Mouse (Mus musculus) kidney, postnatal 4 days (tissue): ENCODE data around the gene Dirc2.

Experiments used
- DNase-seq, 2 experiments: peaks; one replicate each; pipeline ENCODE4 v3.0.0; 2021; ENCODE audit warnings: mixed read lengths in 2 of 2

Gene Dirc2

DNA sequence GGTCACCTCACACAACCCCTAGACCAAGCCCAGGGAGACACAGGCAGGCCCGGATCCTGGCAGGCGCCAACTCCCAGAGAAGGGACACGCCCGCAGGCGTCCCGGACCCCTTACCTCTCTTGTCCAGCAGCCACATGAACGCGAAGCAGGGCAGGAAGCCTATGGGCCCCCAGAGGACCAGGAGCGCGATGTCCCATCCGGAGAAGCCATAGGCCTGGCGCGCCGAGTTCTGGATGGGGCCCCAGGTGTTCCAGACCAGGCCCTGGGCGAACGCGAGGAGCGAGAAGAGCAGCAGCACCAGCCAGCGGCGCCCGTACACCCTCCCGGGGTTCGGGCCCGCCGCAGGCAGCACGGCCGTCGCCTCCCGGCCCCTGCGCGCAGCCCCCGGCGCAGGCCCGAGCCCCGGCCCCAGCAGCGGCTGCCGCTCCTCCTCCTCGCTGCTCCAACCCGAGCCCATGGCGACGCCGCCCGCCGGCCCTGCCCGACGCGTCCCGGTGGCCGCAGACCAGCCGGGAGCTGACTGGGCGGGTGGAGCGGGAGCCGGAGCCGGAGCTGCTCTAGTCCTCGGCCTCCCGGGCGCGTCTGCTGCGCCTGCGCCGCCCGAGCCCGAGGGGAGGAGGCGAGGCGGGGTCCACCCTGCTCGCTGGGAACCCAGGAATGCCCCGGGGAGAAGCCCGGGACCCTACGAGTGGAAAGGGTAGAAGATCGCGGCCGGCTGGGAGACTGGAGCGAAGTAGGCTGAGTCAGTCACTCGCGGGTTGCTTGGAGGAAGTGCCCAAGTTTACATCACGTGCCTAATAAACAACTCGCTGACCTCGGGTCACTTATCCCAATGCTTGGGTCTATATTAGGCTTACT lies at the start of gene Dirc2:
TSS of gene Dirc2 (minus strand) at position 572 of the 858 bp plus-strand sequence.
- DNase-seq, result peak; percentile 80 to 88

DNA sequence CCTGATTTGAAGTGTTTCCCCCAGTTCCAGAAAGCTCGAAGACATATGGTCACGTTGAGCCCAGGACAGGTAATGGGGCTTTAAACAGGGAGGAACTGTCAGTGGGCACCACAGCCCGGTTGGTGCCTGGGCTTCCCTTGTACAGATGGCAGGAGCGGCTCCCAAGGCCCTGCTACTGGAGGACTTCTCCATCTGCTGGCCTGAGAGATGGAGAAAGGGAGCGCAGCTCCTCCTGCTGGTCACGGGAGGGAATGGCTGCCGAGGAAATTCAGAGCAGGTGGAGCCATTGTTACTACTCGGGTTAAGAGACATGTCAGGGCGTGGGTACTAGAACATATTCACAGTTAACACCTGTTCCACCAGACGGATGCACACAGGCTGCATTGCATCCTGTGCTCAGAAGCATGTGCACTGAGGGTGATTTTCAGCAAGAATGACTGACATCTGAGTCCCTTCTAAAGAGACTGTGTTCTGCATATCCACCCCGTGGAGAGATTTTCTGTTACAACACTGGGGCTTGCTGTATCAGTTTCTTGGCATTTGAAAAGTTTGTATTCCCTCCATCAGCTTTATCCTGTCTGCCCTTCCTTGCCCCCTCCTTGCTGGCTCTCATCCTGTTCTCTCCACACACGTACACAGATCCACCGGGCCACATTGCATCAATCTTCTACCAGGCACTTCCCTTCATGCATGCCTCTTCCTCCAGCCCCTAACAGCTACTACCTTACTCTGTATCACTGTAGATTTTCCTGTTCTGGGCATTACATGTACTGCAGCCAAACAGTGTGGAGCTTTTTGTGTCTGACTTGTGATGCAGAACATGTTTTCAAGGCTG lies 48.3 kb upstream of the Dirc2 start:
- DNase-seq, result peak; percentile 86 to 88

DNA sequence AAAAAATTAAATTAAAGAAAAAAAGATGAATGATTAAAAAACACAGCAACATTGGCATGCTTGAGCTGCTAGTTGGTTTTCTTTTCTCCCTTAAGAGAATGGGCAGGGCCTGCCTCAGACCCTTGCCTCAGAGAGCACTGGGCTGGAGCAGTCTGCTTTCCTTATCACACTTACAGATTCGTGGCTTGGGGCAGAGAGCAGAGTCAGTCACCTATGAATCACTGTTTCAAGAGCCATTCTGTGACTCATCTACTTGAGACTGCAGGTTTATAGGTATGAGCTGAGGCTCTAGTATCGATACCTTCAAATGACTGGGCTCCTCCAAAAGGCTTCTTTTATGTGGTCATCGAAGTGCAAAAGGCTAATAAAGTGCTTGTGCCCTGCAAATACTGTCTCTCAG lies 44.0 kb upstream of the Dirc2 start:
- no peak for DNase-seq

DNA sequence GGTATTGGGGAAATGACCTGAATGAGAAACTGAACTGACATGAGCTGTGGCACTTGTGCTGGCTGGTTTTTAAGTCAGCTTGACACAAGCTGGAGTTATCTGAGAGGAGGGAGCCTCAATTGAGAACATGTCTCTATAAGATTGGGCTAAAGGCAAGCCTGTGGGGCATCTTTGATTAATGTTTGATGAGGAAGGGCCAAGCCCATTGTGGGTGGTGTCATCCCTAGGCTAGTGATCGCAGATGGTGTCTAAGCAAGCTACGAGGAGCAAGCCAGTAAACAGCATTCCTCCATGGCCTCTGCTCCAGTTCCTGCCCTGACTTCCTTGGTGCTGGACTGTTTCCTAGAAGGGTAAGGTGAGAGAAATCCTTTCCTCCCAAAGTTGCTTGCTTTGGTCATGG lies 39.7 kb upstream of the Dirc2 start:
- no peak for DNase-seq

GRCm38 (mm10) chr16:35807663-35807992 lies 38.5 kb upstream of the Dirc2 start:
- DNase-seq, result no peak

DNA sequence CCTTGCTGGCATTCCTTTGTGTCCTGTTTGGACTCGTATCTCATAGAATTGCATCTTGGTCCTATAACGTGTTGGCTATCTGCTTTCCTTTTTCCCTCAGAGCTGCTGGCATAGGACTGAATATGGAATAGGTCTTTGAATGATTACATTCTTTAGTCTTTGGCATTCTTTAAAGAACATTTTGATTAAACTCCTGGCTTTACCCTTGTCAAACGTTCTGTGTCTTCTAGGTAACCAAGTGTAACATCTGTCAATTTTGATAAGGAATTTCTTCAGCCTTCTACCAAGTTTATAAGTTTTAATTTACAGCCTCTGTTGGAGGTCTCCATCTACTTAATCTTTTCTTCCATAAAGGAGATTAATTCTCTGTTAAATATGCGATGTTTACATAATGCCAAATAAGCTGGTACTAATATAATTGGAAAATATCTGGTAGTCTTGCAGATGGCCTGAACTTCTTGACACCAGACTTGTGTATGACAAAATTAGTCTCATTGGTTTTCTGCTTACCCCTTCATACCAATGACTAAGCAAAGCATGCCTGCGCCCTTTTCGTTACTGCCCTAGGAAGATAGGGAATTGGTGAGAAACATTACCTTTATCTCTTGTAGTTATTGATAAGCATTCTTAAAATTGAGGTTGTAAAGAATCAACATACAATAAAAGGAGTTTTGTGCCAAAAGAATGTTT lies 38.0 kb upstream of the Dirc2 start:
- DNase-seq, result no peak

GRCm38 (mm10) chr16:35803723-35804122 lies 34.6 kb upstream of the Dirc2 start:
- DNase-seq, result no peak

- DNase-seq, result no peak
Measured at GRCm38 (mm10) chr16:35802163-35802562, 33.0 kb upstream of the Dirc2 start.

- DNase-seq, result no peak
Measured at GRCm38 (mm10) chr16:35791962-35792521, 22.9 kb upstream of the Dirc2 start.

GRCm38 (mm10) chr16:35788330-35788729 lies 19.2 kb upstream of the Dirc2 start:
- DNase-seq, result no peak

DNA sequence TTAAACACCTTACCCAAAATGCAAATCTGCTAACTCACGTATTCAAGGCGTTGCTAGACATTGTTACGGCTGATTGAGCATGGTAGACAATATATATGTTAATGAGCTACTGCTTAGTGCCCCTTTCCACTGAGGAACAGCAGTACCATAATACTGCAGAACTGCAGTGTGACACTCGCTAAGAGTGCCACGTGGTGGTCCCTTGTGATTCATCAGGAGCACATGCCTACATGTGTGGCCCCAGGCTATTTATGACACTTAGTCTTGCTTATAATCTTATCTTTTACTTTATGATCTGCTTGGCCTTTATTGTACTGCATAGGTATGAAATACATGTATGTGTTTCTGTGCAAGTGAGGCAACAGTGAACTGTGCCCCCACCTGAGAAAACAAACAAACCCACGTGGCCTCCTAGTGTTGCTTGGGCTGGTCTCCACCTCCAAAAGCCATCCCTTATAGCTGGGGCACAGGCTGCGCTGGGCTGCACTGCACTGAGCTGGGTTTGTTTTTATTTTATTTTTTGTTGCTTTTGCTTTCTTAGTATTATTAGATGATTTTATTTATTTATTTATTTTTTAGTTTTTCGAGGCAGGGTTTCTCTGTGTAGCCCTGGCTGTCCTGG lies 18.5 kb upstream of the Dirc2 start:
- no peak for DNase-seq

DNA sequence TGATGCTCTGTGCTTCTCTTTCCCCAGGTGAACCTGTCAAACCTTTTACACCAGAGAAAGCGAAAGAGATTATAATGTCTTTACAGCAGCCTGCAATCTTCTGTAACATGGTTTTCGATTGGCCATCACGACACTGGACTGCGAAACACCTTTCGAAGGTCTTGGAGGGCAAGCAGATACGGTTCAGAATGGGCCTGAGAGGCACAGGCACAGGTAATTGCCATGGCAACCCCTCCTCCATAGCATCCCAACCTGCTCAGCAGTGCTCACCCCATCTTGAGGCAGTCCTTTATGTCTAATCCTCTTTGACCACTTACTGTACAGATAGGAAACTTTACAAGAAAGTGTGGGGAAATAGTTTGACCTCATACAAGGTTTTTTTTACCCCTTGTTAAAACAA lies 18.0 kb upstream of the Dirc2 start:
- DNase-seq, result no peak

GRCm38 (mm10) chr16:35784134-35784725 lies 15.1 kb upstream of the Dirc2 start:
- no peak for DNase-seq

DNA sequence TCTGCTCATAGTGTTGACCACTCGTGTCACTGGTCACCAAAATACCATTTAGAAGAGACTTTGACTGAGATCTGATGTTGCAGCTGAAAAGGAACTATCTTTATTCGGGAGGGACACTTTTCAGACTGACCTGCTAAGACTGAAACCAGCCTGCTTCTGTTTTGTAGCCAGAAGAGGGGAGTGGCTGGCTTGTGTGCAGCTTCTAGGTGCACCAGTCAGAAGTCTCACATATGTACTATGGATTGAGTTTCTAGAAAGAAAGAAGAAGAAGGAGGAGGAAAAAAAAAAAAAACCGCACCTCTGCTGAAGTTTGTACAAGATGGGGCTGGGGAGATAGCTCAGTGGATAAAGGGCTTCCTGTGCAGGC lies 14.0 kb upstream of the Dirc2 start:
- no peak for DNase-seq

DNA sequence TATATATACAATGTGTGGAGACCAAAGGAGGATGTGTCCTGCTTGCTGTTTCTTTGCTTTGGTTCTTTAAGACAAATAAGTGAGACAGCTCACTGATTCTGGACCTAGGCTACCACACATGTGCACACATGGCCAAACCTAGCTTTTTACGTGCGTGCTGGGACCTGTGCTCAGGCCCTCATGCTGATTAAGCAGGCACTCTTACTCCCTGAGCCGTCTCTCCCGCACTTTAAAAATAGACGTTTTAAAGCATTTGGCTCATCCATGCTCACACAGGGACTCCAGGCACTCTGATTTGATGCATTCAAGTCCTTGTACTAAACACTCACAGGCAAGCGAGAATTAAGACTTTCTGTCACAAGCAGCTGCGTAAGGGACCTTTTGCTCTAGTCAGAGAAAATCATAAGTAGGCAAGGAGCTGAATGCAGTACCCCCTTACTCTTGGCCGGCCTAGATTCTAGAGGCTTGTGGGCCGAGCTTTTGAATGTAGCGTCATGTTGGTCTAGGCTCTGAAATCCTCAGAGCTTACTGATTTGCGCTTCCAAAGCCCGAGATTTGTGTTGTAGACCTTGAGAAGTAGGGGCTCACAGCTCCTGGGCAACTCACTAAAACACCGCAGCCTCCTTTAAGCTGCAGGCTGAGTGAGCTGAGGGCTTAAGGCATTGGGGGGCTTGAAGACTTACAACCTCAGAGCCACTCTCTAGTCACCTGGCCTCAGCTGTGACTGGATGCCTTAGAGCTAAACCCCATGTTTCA lies 13.5 kb upstream of the Dirc2 start:
- DNase-seq, result no peak

DNA sequence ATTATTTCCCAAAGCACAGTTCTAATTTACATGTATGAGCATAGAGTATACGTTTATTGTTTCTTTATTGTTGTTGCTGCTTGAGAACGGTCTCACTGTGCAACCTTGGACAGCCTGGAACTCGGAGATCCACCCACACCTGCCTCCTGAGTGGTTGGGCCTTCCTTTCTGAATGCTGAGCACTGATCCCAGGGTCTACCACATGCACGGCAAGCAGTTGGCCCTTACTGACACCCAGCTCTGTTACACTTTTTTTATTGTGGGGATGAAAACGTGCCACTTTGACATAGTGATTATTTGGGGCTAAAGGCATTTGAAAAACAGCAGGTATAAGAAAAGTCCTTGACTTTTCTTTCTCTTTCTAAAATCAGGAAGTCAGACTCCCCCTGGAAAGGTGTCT lies 12.5 kb upstream of the Dirc2 start:
- no peak for DNase-seq

- no peak for DNase-seq
Measured at GRCm38 (mm10) chr16:35781096-35781495, 11.9 kb upstream of the Dirc2 start.

GRCm38 (mm10) chr16:35779681-35780080 lies 10.5 kb upstream of the Dirc2 start:
- DNase-seq, result no peak

DNA sequence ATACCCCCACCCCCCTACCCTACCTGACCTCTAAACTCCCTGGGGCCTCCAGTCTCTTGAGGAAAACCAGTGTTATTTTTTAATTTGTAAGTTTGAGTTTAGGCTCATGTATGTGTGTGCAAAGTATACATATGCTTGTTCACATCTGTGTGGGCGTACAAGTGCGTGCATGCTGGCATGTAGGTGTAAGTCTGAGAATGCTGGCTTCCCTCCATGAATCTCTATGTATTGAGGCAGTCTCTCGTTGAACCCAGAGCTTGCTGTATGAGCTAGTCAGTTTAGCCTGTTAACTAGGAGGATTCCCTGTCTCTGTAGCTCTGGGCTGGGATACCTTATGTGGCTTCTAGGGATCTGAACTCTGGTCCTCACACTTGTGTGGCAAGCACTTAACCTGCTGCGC lies 8.6 kb upstream of the Dirc2 start:
- no peak for DNase-seq

DNA sequence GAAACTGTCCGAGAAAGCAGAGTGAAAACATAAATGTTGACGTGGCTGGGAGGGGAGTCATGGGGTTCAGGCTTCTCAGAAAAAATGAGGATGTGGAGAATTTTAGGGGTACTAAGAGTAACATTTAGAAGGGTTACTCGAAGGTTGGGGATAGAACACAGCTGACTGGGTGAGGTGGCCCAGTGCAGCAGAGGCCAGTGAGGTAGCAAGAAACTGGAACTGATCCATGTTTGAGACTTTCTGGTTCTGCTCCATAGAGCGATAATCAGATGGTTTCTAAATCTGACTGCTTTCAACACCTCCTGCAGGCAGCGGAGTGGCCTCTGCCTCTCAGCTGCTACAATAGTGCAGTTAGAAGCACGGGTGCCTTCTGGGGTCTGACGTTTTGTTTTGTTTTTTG lies 7.6 kb upstream of the Dirc2 start:
- DNase-seq, result no peak

- DNase-seq, result no peak
Measured at GRCm38 (mm10) chr16:35775835-35776234, 6.7 kb upstream of the Dirc2 start.

DNA sequence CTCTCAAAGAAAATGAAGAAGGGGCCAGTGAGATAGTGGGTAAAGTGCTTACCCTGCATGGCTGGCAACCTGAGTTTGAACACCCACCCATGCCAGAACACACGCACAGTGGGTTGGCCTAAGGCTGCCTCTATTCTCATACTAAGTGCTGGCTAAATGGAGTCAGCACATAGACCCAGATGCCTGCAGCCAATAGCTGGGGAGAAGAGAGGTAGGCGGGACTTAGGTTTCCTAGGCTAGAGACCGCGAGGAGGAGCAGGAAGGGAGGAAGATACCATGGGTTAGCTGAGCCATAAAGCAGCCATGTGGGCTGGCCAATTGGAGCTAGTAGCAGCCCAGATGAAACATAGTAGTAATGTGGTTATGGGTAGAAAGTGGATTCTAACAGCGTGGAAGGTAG lies 3.4 kb upstream of the Dirc2 start:
- DNase-seq, result no peak
